Mouse (Mus musculus): ENCODE data around the gene Plekhg5.

- TF ChIP-seq CTCF (IDR thresholded peaks at IDR 0.05) = no peak
- TF ChIP-seq EP300 (IDR thresholded peaks at IDR 0.05) = no peak
Measured at GRCm38 (mm10) chr4:152141521-152142135, 69.3 kb downstream of the Plekhg5 start.
